Mouse (Mus musculus): ENCODE results near the gene Ptprs. TPM values are rescaled to one million over a fixed set of nuclear protein-coding genes. Genes with fewer than 3 reads are reported as not detected.

Ptprs gene
- polyA plus RNA-seq, 1 experiment: 56.8 TPM

DNA sequence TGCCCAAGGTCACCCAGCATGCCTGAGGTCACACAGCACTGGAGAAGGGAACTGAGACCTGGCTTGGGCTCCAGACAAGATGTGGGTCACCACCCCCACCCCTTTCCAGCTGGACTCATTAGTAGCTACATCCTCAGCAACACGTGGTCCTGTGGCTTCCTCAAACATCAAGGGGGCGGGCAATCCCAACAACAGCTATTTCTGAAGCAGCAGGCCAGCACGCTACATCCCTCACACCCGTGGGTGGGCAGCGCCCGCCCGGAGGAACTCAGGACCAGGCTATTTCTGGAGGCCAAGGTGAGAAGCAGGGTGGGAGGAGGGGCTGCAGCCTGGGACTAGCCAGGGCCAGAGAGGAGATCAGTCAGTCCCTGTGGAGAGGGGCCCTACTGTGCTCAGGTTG lies 7.4 kb downstream of the Ptprs start:
- Histone ChIP-seq H3K36me3 (ENCODE audit: control insufficient read depth, insufficient read depth) (peaks cover 2% of the 10 kb centered on the region), H3ac (ENCODE audit: control insufficient read depth, insufficient read length, low read depth) (no peak overlapping the region), H3K4me3 (ENCODE audit: insufficient read depth, poor library complexity, severe bottlenecking) (no peak overlapping the region), H3K27me3 (ENCODE audit: control insufficient read depth, insufficient read depth, insufficient read length) (no peaks in the 10 kb centered on the region), H3K79me2 (ENCODE audit: control insufficient read depth, insufficient read depth) (peaks cover 96% of the 10 kb centered on the region), H3K79me3 (ENCODE audit: low read depth) (peaks cover 58% of the 10 kb centered on the region)
- TF ChIP-seq MYOG (IDR thresholded peaks at IDR 0.05; ENCODE audit: control insufficient read depth, extremely low read depth, insufficient read length) (no peak), CEBPB (IDR thresholded peaks at IDR 0.05; ENCODE audit: low read depth) (no peak), MYOD1 (IDR thresholded peaks at IDR 0.05; ENCODE audit: control insufficient read depth, insufficient read length, low read depth) (no peak), FOSL1 (IDR thresholded peaks at IDR 0.05; ENCODE audit: insufficient read depth, low read length, poor library complexity, severe bottlenecking) (no peak), MAX (IDR thresholded peaks at IDR 0.05) (no peak), USF1 (IDR thresholded peaks at IDR 0.05; ENCODE audit: low read depth) (no peak), CTCF (IDR thresholded peaks at IDR 0.05; ENCODE audit: control insufficient read depth, insufficient read depth, insufficient read length) (no peak)

DNA sequence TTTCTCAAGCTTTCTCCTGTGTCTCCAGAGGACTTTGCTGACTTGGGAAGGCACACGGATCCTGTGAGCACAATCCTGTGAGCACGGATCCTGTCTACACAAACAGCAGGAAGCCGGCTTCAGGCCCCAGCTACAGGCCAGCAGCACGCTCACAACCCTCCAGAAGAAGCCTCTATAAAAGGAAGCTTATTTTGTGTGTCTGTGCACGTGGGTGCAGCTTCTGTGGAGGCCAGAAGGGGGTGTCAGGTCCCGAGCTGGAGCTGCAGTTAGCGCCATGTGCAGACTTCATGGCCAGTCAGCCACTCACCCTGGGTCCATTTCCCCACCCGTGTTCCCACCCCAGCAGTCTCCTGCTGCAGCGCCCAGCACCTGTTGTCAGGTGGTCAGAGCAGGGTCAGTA lies 7.9 kb downstream of the Ptprs start:
- H3K79me3 ChIP-seq (ENCODE audit: low read depth): peaks cover 56% of the 10 kb centered on the region
- no peak overlapping the region for H3ac ChIP-seq (ENCODE audit: control insufficient read depth, insufficient read length, low read depth)
- H3K79me2 ChIP-seq (ENCODE audit: control insufficient read depth, insufficient read depth): peaks cover 96% of the 10 kb centered on the region
- H3K4me3 ChIP-seq (ENCODE audit: insufficient read depth, poor library complexity, severe bottlenecking): no peak overlapping the region
- H3K27me3 ChIP-seq (ENCODE audit: control insufficient read depth, insufficient read depth, insufficient read length): no peaks in the 10 kb centered on the region
- H3K36me3 ChIP-seq (ENCODE audit: control insufficient read depth, insufficient read depth): peaks cover 2% of the 10 kb centered on the region
- TF ChIP-seq MYOD1 (IDR thresholded peaks at IDR 0.05; ENCODE audit: control insufficient read depth, insufficient read length, low read depth): no peak
- no peak for TF ChIP-seq FOSL1 (IDR thresholded peaks at IDR 0.05; ENCODE audit: insufficient read depth, low read length, poor library complexity, severe bottlenecking)
- TF ChIP-seq USF1 (IDR thresholded peaks at IDR 0.05; ENCODE audit: low read depth): no peak
- TF ChIP-seq MYOG (IDR thresholded peaks at IDR 0.05; ENCODE audit: control insufficient read depth, extremely low read depth, insufficient read length): no peak

DNA sequence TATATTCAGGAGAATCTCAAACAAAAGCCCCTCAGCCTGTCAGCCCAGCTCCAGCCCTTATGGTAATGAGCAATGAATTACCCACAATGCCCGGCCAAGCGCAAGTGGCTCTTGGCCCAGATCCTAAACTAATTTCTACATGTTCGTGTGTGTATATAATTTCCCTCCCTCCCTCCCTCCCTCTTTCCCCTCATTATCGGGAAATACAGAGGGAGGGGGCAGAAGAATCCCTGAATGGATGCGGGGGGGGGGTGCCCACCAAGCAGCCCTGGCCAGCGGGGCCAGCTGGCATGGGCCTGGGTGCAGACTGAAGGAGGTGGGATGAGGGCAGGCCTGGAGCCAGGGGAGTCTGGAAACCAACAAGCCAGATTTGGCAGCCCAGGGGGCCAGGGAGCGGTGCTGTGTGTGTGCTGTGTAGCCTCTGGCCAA lies 8.8 kb downstream of the Ptprs start:
- H3K4me3 ChIP-seq (ENCODE audit: insufficient read depth, poor library complexity, severe bottlenecking): no peak overlapping the region
- no peak overlapping the region for H3ac ChIP-seq (ENCODE audit: control insufficient read depth, insufficient read length, low read depth)
- peaks cover 51% of the 10 kb centered on the region for H3K79me3 ChIP-seq (ENCODE audit: low read depth)
- no peak for TF ChIP-seq FOSL1 (IDR thresholded peaks at IDR 0.05; ENCODE audit: insufficient read depth, low read length, poor library complexity, severe bottlenecking)
- TF ChIP-seq CEBPB (IDR thresholded peaks at IDR 0.05; ENCODE audit: low read depth): no peak
- no peak for TF ChIP-seq MAX (IDR thresholded peaks at IDR 0.05)
- TF ChIP-seq CTCF (IDR thresholded peaks at IDR 0.05; ENCODE audit: control insufficient read depth, insufficient read depth, insufficient read length): no peak
- no peak for TF ChIP-seq MYOG (IDR thresholded peaks at IDR 0.05; ENCODE audit: control insufficient read depth, extremely low read depth, insufficient read length)
- no peak for TF ChIP-seq MYOD1 (IDR thresholded peaks at IDR 0.05; ENCODE audit: control insufficient read depth, insufficient read length, low read depth)
- no peak for TF ChIP-seq USF1 (IDR thresholded peaks at IDR 0.05; ENCODE audit: low read depth)
- no peaks in the 10 kb centered on the region for H3K27me3 ChIP-seq (ENCODE audit: control insufficient read depth, insufficient read depth, insufficient read length)
- H3K36me3 ChIP-seq (ENCODE audit: control insufficient read depth, insufficient read depth): peaks cover 2% of the 10 kb centered on the region
- peaks cover 96% of the 10 kb centered on the region for H3K79me2 ChIP-seq (ENCODE audit: control insufficient read depth, insufficient read depth)

DNA sequence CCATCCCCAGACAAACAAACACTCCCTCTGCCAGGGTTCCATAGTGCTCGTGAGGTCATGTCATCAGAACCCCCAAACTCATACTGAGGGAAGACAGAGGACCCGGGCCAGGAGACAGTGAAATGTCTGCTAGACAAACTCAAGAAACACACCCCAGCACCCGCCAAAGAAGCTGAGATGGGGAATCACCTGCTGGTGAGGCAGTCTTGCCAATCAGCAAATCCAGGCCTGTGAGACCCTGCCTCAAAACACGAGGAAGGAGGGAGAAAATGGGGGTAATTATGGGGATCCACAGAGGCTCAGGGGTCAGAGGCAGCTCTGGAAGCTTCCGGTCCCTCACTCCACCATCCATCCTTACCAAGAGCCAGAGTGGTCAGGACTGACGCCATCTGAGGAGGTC lies 9.5 kb downstream of the Ptprs start:
- H3K4me3 ChIP-seq (ENCODE audit: insufficient read depth, poor library complexity, severe bottlenecking): no peak overlapping the region
- peaks cover 47% of the 10 kb centered on the region for H3K79me3 ChIP-seq (ENCODE audit: low read depth)
- no peak overlapping the region for H3ac ChIP-seq (ENCODE audit: control insufficient read depth, insufficient read length, low read depth)
- peaks cover 2% of the 10 kb centered on the region for H3K36me3 ChIP-seq (ENCODE audit: control insufficient read depth, insufficient read depth)
- H3K27me3 ChIP-seq (ENCODE audit: control insufficient read depth, insufficient read depth, insufficient read length): no peaks in the 10 kb centered on the region
- H3K79me2 ChIP-seq (ENCODE audit: control insufficient read depth, insufficient read depth): peaks cover 88% of the 10 kb centered on the region
- TF ChIP-seq MAX (IDR thresholded peaks at IDR 0.05) (no peak), MYOG (IDR thresholded peaks at IDR 0.05; ENCODE audit: control insufficient read depth, extremely low read depth, insufficient read length) (no peak), CEBPB (IDR thresholded peaks at IDR 0.05; ENCODE audit: low read depth) (no peak), MYOD1 (IDR thresholded peaks at IDR 0.05; ENCODE audit: control insufficient read depth, insufficient read length, low read depth) (no peak), FOSL1 (IDR thresholded peaks at IDR 0.05; ENCODE audit: insufficient read depth, low read length, poor library complexity, severe bottlenecking) (no peak), CTCF (IDR thresholded peaks at IDR 0.05; ENCODE audit: control insufficient read depth, insufficient read depth, insufficient read length) (no peak), USF1 (IDR thresholded peaks at IDR 0.05; ENCODE audit: low read depth) (no peak)

DNA sequence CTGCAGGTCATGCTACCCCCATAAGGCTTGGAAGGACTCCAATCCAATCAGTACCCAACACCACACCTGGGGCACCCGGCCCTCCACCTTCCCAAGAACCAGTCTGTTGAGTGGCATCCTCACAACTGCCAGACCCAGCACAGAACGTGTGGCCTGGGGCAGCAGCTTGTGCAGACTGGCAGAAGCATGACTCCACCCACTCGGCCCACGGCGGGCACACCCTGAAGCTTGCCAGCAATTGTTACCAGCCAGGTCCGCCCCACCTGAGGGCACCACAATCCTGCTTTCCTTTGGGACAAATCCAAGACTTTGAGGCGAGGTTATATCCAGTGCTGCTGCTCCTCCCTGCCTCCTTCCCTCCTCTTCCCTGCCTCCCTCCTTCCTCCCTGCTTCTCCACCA lies 11.5 kb downstream of the Ptprs start:
- no peak for TF ChIP-seq MAX (IDR thresholded peaks at IDR 0.05)
- TF ChIP-seq FOSL1 (IDR thresholded peaks at IDR 0.05; ENCODE audit: insufficient read depth, low read length, poor library complexity, severe bottlenecking): no peak
- TF ChIP-seq MYOG (IDR thresholded peaks at IDR 0.05; ENCODE audit: control insufficient read depth, extremely low read depth, insufficient read length): no peak
- no peak for TF ChIP-seq USF1 (IDR thresholded peaks at IDR 0.05; ENCODE audit: low read depth)
- TF ChIP-seq CEBPB (IDR thresholded peaks at IDR 0.05; ENCODE audit: low read depth): no peak
- TF ChIP-seq MYOD1 (IDR thresholded peaks at IDR 0.05; ENCODE audit: control insufficient read depth, insufficient read length, low read depth): no peak
- TF ChIP-seq CTCF (IDR thresholded peaks at IDR 0.05; ENCODE audit: control insufficient read depth, insufficient read depth, insufficient read length): no peak
- H3ac ChIP-seq (ENCODE audit: control insufficient read depth, insufficient read length, low read depth): no peak overlapping the region
- H3K79me3 ChIP-seq (ENCODE audit: low read depth): peaks cover 46% of the 10 kb centered on the region
- peaks cover 2% of the 10 kb centered on the region for H3K36me3 ChIP-seq (ENCODE audit: control insufficient read depth, insufficient read depth)
- H3K27me3 ChIP-seq (ENCODE audit: control insufficient read depth, insufficient read depth, insufficient read length): no peaks in the 10 kb centered on the region
- H3K4me3 ChIP-seq (ENCODE audit: insufficient read depth, poor library complexity, severe bottlenecking): no peak overlapping the region
- peaks cover 88% of the 10 kb centered on the region for H3K79me2 ChIP-seq (ENCODE audit: control insufficient read depth, insufficient read depth)

DNA sequence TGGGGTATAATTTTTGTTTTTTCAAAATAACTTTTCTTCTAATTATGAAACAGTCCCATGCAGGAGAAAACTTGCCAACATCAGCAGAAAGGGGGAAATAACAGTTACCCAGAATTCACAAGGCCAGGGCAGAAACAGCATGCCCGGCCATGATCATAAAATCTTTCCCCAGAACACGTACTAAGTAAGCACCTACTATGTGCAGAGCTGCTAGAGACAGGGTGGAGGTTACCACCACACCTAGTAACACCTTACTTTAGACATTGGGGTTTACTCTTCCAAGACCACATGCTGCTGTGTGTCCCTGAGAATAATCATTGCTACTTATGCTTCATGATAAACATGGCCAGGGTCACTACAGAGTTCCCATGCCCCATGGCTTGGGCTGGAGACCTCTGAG lies 11.9 kb downstream of the Ptprs start:
- no peak for TF ChIP-seq MYOD1 (IDR thresholded peaks at IDR 0.05; ENCODE audit: control insufficient read depth, insufficient read length, low read depth)
- TF ChIP-seq MYOG (IDR thresholded peaks at IDR 0.05; ENCODE audit: control insufficient read depth, extremely low read depth, insufficient read length): no peak
- no peak for TF ChIP-seq CEBPB (IDR thresholded peaks at IDR 0.05; ENCODE audit: low read depth)
- TF ChIP-seq MAX (IDR thresholded peaks at IDR 0.05): no peak
- no peak for TF ChIP-seq CTCF (IDR thresholded peaks at IDR 0.05; ENCODE audit: control insufficient read depth, insufficient read depth, insufficient read length)
- TF ChIP-seq FOSL1 (IDR thresholded peaks at IDR 0.05; ENCODE audit: insufficient read depth, low read length, poor library complexity, severe bottlenecking): no peak
- no peak for TF ChIP-seq USF1 (IDR thresholded peaks at IDR 0.05; ENCODE audit: low read depth)
- no peaks in the 10 kb centered on the region for H3K27me3 ChIP-seq (ENCODE audit: control insufficient read depth, insufficient read depth, insufficient read length)
- H3K79me3 ChIP-seq (ENCODE audit: low read depth): peaks cover 48% of the 10 kb centered on the region
- peaks cover 2% of the 10 kb centered on the region for H3K36me3 ChIP-seq (ENCODE audit: control insufficient read depth, insufficient read depth)
- peaks cover 88% of the 10 kb centered on the region for H3K79me2 ChIP-seq (ENCODE audit: control insufficient read depth, insufficient read depth)
- H3K4me3 ChIP-seq (ENCODE audit: insufficient read depth, poor library complexity, severe bottlenecking): no peak overlapping the region
- no peak overlapping the region for H3ac ChIP-seq (ENCODE audit: control insufficient read depth, insufficient read length, low read depth)

Data from C2C12 (cell line).